Mouse (Mus musculus): Measurements from ENCODE around the gene Reg3d.

DNA sequence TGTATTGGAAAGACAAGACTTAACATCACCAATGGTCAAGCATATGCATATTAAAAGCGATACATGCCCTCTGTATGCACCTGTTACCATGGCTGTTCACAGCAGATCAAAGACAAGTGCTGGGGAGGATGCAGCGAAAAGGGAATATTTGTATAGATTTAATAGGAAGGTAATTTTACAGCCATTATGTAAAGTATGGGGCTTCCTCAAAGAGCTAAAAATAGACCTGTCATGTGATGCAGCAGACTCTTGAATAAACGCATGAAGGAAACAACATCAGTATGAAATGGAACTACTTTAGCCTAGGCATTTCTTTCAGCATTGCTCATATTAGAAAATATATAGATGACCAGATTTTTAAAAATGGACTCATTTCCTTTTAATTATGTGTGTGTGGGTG, 6.9 kb upstream of the Reg3d start:
- TF ChIP-seq EP300 (optimal IDR thresholded peaks at IDR 0.05) (no peak), CTCF (IDR thresholded peaks at IDR 0.05; ENCODE audit: low read depth) (no peak)
